Mouse (Mus musculus) monocyte, adult 5-6 weeks (primary cell): ENCODE measurements at regions not wholly inside any gene's neighbourhood (a gene's known extent, or its start where the extent isn't known, plus 50 kb on each side); places are given as distances from the start of the nearest gene placed in this dataset.

Source experiments
- ATAC-seq: fragments of 153-309, 156-312 bp; replicated peaks from 2 replicates; pipeline ENCODE4 v1.8.0; 2017; ENCODE audit warnings: mild to moderate bottlenecking; ENCODE audit not compliant: low TSS enrichment, insufficient number of reproducible peaks, severe bottlenecking, poor library complexity, low FRiP score

GRCm38 (mm10) chr7:129801431-129801847 is 209.8 kb downstream of the Wdr11 start:
- ATAC-seq: no peak

DNA sequence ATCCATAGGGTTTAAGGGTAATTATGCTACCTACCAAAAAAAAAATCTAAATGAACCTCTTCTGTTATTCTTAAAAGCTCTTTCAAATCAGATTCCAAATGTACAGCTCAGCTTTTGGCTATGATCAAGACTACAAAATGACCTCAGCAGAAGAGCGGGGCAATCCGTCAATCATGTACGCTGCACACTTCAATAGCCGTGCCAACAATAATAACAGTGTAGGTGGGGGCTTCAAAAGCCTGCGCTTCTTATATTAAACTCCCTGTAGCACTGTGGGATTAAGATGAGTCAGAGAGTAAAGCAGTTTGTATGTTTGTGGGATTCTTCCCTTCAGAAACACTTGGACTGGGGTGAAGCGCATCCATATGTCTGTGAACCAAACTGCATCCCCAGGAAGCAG is 210.5 kb downstream of the Wdr11 start:
- no peak for ATAC-seq

GRCm38 (mm10) chr7:129805340-129805739 is 213.7 kb downstream of the Wdr11 start:
- ATAC-seq: no peak

GRCm38 (mm10) chr7:129810141-129810540 is 218.5 kb downstream of the Wdr11 start:
- no peak for ATAC-seq

DNA sequence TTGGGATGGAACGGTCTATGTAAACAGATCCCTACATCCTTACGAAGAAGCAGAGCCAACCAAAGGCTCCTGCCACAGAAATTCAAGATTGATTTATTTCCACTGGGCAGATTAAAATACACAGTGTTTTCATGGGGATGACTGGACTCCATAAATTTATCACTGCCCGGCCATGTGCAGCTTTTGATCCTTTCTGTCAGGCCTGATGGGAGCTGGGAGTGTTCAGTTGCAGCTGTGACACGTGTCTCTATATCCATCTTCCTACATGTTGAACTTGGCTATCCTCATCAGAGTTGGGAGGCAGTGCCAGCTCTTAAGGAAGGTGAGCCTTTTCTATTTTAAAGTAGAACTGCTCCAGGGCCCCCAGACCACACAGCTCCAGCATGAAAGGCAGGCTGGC is 218.9 kb downstream of the Wdr11 start:
- ATAC-seq: no peak

GRCm38 (mm10) chr7:129814149-129814860 is 222.6 kb downstream of the Wdr11 start:
- no peak for ATAC-seq

DNA sequence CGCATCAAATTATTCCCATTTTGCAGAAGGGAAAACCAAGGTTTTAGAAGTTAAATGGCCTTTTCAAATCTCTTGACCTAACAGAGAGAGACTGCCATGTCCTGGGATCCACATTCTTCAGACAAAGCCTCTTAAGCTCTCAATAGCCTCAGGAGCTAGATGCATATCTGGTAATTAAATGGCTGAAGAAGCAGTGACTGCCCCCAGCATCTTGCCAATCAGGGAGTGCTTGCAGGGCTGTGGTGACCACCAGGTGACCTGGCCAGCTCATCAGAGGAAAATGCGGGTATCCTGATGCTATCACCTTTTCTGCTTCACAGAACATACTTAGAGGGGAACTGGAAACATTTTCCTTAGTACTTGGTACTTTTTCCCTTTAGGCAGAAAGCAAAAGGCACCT is 227.2 kb downstream of the Wdr11 start:
- ATAC-seq: no peak

DNA sequence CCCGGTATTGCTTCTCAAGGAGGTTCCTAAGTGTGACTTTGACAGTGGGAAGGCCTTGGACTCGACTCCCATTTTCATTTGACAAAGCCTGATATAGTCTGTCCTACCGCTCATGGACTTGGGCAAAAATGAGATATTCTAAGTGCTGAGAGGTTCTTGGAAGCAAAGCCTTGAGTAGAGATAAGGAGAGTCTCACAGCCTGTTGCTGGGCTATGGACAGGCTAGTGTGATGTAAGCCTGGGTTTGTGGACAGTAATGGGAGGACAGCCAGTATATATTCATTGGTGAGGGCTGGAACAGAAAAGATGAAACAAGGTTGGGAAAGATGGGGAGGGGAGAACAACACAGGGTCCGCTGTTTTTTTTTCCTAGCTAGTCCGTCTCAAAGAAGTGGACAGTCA is 228.0 kb downstream of the Wdr11 start:
- no peak for ATAC-seq

GRCm38 (mm10) chr7:129828970-129829369 is 237.3 kb downstream of the Wdr11 start:
- ATAC-seq: no peak

DNA sequence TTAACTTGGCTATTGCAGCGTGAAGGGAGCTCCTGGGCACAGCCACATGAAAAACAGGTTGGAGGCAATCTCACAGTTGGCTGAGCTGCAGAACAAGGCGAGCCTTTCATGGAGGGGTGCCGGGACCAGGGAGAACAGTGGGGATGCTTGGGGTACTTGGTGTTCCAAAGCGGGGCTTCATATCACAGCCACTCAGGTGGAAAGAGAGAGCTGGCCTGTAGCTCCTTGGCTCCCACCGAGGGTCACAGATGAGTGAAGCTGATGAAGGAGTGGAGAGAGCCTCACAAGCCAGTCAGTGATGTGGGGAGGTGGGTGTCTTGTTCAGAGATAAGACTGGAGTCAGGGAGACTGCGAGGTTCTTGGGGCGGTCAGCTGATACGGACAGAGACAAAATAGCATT is 241.2 kb downstream of the Wdr11 start:
- no peak for ATAC-seq

DNA sequence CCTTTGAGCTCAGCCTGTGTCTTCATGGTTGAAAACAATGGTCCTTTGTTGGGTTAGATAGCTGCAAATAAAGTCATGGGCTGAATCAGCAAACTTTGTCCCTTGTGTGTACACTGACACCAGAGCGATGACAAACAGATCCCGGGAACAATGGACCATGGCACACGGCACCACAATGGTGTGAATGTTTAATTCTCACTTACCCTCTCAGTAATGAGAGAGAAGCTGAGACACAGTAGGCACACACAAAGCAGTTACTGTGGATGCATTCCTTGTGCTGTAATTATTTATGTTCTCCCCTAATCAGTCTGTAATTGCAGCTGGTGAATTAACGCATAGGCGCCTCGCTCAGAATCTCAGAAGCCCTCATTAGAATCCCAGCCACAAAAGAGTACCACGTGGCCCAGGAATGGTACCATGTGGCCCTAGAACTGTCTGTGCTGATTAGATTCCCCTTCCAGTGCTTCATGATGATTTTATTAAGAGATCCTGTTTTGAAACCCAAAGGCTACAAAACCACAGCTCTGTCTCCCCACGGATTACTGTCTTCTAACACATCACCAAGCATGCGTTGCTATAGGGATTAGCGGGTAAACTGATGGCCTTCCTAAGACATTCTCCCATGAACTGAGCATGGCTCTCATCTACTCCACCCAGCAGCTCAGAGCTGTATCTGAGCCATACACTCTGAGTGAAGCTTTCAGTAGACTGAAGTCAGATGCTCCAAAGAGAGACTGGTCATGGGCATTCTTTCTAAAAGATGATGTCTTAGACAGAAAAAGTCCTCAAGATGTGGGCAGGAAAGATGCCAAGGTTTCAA is 250.8 kb downstream of the Wdr11 start:
- ATAC-seq: no peak

DNA sequence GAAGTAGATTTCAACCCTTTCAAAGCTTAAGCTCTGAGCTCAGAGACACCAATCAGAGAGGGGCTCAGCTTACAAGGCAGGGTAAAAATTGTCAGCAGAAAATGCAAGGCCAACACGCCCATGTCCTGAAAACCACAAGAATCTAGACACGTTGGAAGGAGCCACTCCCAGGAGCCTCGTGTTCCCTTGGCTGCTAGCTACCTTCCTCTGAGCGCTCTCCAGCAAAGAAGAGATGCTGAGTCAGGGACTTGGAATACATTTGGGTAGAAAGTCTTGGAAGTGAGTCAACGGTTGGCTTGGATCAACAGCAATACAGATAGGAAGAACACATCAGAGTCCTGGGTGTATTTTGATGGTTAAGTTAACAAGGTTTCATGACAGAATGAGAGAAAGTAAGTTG is 255.5 kb downstream of the Wdr11 start:
- ATAC-seq: no peak

DNA sequence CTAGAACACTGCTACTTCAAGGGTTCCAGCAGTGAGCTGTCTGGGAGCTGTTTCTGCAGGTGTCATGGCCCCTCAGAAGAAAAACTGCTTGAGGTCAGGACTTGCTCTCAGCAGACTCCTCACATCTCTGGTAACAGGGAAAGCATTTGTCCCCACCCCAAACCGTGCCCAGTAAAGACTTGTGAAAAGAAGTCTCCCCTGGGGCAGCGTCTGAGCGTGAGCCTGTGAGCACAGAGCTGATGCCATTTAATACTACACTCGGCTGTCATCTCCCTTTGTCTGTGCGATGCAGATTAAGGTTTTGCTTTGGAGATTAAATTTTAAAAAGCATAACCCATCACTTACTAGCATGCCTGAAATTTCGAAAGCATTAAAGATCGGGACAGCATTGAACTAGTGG is 261.9 kb downstream of the Wdr11 start:
- ATAC-seq: no peak

- no peak for ATAC-seq
Measured at GRCm38 (mm10) chr7:129854942-129855341, 263.3 kb downstream of the Wdr11 start.

GRCm38 (mm10) chr7:129862966-129863365 is 271.3 kb downstream of the Wdr11 start:
- no peak for ATAC-seq

DNA sequence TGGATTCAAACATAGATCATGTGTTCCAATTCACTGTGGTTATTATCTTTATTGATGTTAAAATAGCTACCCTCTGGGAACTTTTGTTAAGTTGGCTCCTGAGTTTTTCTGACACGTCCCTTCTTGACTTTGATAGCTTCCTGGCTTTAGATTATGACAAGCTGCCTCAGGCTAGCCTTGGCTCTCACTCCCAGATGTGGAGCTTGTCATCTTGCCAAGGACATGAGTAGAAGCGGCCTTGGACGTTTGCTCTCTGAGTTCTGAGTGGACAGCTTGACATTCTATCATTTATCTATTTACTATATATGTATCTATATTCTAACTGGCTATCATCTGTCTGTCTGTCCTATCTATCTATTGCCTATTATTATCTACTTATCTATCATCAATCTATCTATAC is 273.9 kb downstream of the Wdr11 start:
- no peak for ATAC-seq

DNA sequence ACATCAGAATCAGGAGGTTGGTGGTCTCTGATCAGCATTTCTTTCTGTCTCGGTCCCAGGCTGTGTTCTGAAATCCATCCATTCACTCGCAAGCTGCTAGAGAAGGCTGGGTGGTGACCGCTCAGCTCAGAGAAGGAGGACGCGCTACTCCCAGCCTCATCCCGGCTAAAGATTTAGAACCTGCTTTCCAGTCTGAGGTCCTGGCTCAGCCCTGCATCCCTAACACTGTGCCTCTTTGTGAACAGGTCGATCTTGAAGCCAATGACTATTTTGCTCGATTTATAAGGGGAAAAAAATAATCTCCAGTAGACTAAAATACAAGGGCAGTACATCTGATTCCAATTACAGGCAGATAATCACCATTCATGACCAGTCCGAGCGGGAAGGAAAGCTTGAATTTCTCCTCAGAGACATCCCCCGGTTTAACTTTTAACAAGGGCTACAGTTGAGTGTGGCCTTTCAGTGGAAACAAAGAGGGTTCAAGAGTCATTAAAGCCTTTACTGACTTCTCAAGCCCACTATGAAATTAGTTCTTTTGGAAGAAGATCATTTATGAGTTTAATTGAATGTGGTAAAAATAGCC is 280.6 kb downstream of the Wdr11 start:
- ATAC-seq: no peak

DNA sequence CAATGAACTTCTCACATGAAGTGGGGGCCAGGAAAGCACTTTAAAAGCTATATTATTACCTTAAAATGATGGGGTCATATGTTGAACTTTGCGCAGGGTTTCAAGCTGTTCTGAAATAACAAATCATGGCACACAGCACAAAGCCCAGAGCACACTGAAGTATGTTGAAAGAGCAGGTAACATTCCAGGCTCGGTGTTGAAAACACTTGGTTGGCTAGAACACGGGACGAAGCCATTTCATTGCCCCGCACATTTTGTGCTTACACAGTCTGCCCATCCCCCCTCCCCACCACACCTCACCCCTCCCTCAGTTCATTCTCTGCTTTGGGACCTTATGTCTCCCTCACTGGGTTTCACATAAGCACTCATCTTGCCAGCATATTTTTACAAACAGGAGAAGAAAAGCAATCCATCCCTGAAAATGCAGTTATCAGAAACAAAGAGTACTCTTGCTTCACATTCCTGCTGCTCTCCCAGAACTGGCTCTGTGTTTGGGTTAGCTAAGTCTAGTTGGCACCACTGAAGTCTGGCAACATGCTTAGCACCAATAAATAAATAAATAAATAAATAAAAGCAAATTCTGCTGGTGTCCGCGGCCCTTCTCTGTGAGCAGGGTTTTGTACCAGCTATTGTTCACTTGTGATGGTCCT is 284.7 kb downstream of the Wdr11 start:
- ATAC-seq: no peak

GRCm38 (mm10) chr7:129876852-129877223 is 285.2 kb downstream of the Wdr11 start:
- ATAC-seq: no peak
